Mouse (Mus musculus): ENCODE measurements around the gene Tob2. TPM values are rescaled to one million over a fixed set of nuclear protein-coding genes. Genes with fewer than 3 reads are reported as not detected.
A peak's percentile ranks its signal among the peaks of the same experiment; 100 is the strongest.

Gene Tob2
- polyA plus RNA-seq, 1 experiment = 16.1 TPM

GRCm38 (mm10) chr15:81839634-81840033 lies 19.0 kb downstream of the Tob2 start:
- TF ChIP-seq FLI1 (IDR thresholded peaks at IDR 0.05; ENCODE audit: low read length) (no peak), GATA1 (IDR thresholded peaks at IDR 0.05; ENCODE audit: borderline replicate concordance, low read length) (no peak)
- Histone ChIP-seq H3K9me3 (no peaks in the 10 kb centered on the region), H3K27me3 (replicated peaks) (peaks cover 25% of the 10 kb centered on the region), H3K4me3 (replicated peaks) (no peak overlapping the region), H3K4me1 (peaks cover 51% of the 10 kb centered on the region), H3K36me3 (replicated peaks; ENCODE audit: low read length) (no peaks in the 10 kb centered on the region)

- Histone ChIP-seq H3K4me3 (replicated peaks) (no peak overlapping the region), H3K36me3 (replicated peaks; ENCODE audit: low read length) (no peaks in the 10 kb centered on the region), H3K4me1 (peaks cover 60% of the 10 kb centered on the region), H3K9me3 (no peaks in the 10 kb centered on the region), H3K27me3 (replicated peaks) (peaks cover 29% of the 10 kb centered on the region)
- TF ChIP-seq FLI1 (IDR thresholded peaks at IDR 0.05; ENCODE audit: low read length) (no peak), GATA1 (IDR thresholded peaks at IDR 0.05; ENCODE audit: borderline replicate concordance, low read length) (no peak)
Measured at GRCm38 (mm10) chr15:81838554-81839235, 19.9 kb downstream of the Tob2 start.

- H3K4me3 ChIP-seq (replicated peaks) = no peak overlapping the region
- H3K36me3 ChIP-seq (replicated peaks; ENCODE audit: low read length) = no peaks in the 10 kb centered on the region
- TF ChIP-seq GATA1 (IDR thresholded peaks at IDR 0.05; ENCODE audit: borderline replicate concordance, low read length) (no peak), FLI1 (IDR thresholded peaks at IDR 0.05; ENCODE audit: low read length) (no peak)
- peaks cover 63% of the 10 kb centered on the region for H3K4me1 ChIP-seq
- H3K9me3 ChIP-seq = no peaks in the 10 kb centered on the region
- peaks cover 29% of the 10 kb centered on the region for H3K27me3 ChIP-seq (replicated peaks)
Measured at GRCm38 (mm10) chr15:81836966-81837920, 21.4 kb downstream of the Tob2 start.

GRCm38 (mm10) chr15:81836124-81836821 lies 22.3 kb downstream of the Tob2 start:
- H3K4me3 ChIP-seq (replicated peaks) = peak overlapping the region; percentile 90
- H3K27me3 ChIP-seq (replicated peaks) = peaks cover 29% of the 10 kb centered on the region
- H3K9me3 ChIP-seq = no peaks in the 10 kb centered on the region
- H3K36me3 ChIP-seq (replicated peaks; ENCODE audit: low read length) = no peaks in the 10 kb centered on the region
- TF ChIP-seq GATA1 (IDR thresholded peaks at IDR 0.05; ENCODE audit: borderline replicate concordance, low read length) (no peak), FLI1 (IDR thresholded peaks at IDR 0.05; ENCODE audit: low read length) (no peak)
- H3K4me1 ChIP-seq = peaks cover 71% of the 10 kb centered on the region

GRCm38 (mm10) chr15:81835007-81835880 lies 23.4 kb downstream of the Tob2 start:
- peaks cover 76% of the 10 kb centered on the region for H3K4me1 ChIP-seq
- H3K9me3 ChIP-seq = no peaks in the 10 kb centered on the region
- no peaks in the 10 kb centered on the region for H3K36me3 ChIP-seq (replicated peaks; ENCODE audit: low read length)
- H3K27me3 ChIP-seq (replicated peaks) = peaks cover 29% of the 10 kb centered on the region
- no peak overlapping the region for H3K4me3 ChIP-seq (replicated peaks)
- no peak for TF ChIP-seq GATA1 (IDR thresholded peaks at IDR 0.05; ENCODE audit: borderline replicate concordance, low read length)
- no peak for TF ChIP-seq FLI1 (IDR thresholded peaks at IDR 0.05; ENCODE audit: low read length)

GRCm38 (mm10) chr15:81834171-81834841 lies 24.3 kb downstream of the Tob2 start:
- no peaks in the 10 kb centered on the region for H3K36me3 ChIP-seq (replicated peaks; ENCODE audit: low read length)
- H3K4me3 ChIP-seq (replicated peaks) = no peak overlapping the region
- no peaks in the 10 kb centered on the region for H3K9me3 ChIP-seq
- peaks cover 25% of the 10 kb centered on the region for H3K27me3 ChIP-seq (replicated peaks)
- no peak for TF ChIP-seq GATA1 (IDR thresholded peaks at IDR 0.05; ENCODE audit: borderline replicate concordance, low read length)
- TF ChIP-seq FLI1 (IDR thresholded peaks at IDR 0.05; ENCODE audit: low read length) = no peak
- H3K4me1 ChIP-seq = peaks cover 69% of the 10 kb centered on the region

- H3K36me3 ChIP-seq (replicated peaks; ENCODE audit: low read length) = peaks cover 4% of the 10 kb centered on the region
- no peak for TF ChIP-seq GATA1 (IDR thresholded peaks at IDR 0.05; ENCODE audit: borderline replicate concordance, low read length)
- no peak for TF ChIP-seq FLI1 (IDR thresholded peaks at IDR 0.05; ENCODE audit: low read length)
- peaks cover 25% of the 10 kb centered on the region for H3K27me3 ChIP-seq (replicated peaks)
- peaks cover 71% of the 10 kb centered on the region for H3K4me1 ChIP-seq
- no peaks in the 10 kb centered on the region for H3K9me3 ChIP-seq
- no peak overlapping the region for H3K4me3 ChIP-seq (replicated peaks)
Measured at GRCm38 (mm10) chr15:81833481-81833880, 25.1 kb downstream of the Tob2 start.

- H3K36me3 ChIP-seq (replicated peaks; ENCODE audit: low read length) = peaks cover 13% of the 10 kb centered on the region
- peaks cover 63% of the 10 kb centered on the region for H3K4me1 ChIP-seq
- TF ChIP-seq FLI1 (IDR thresholded peaks at IDR 0.05; ENCODE audit: low read length) (no peak), GATA1 (IDR thresholded peaks at IDR 0.05; ENCODE audit: borderline replicate concordance, low read length) (no peak)
- no peaks in the 10 kb centered on the region for H3K9me3 ChIP-seq
- H3K27me3 ChIP-seq (replicated peaks) = peaks cover 25% of the 10 kb centered on the region
- H3K4me3 ChIP-seq (replicated peaks) = no peak overlapping the region
Measured at GRCm38 (mm10) chr15:81832219-81832618, 26.4 kb downstream of the Tob2 start.

Data from megakaryocyte, embryonic 14.5 days (primary cell).